Mouse (Mus musculus): ENCODE results near the gene BC017158. TPM values are rescaled to one million over a fixed set of nuclear protein-coding genes. Genes with fewer than 3 reads are reported as not detected.

The BC017158 gene
- polyA plus RNA-seq, 1 experiment from 2014 or later, result 20.1 TPM

GRCm38 (mm10) chr7:128266056-128266455 lies 31.9 kb downstream of the BC017158 start:
- Histone ChIP-seq H3K27ac (replicated peaks; ENCODE audit: low read depth, low read length) (no peak overlapping the region), H3K36me3 (ENCODE audit: control insufficient read depth, insufficient read depth, low read length) (peaks cover 3% of the 10 kb centered on the region), H3K4me2 (ENCODE audit: low read length) (no peak overlapping the region), H3K27me3 (ENCODE audit: control insufficient read depth, insufficient read depth, low read length) (no peaks in the 10 kb centered on the region), H3K9me3 (ENCODE audit: control insufficient read depth, low read length) (no peaks in the 10 kb centered on the region), H3K4me3 (replicated peaks; ENCODE audit: low read depth, low read length) (no peak overlapping the region), H3K9ac (replicated peaks; ENCODE audit: low read length) (no peak overlapping the region), H3K4me1 (ENCODE audit: control insufficient read depth, insufficient read depth, low read length) (no peaks in the 10 kb centered on the region)
- ATAC-seq (ENCODE audit: low FRiP score, low TSS enrichment) (no peak), DNase-seq (no peak)
- WGBS, result 82% methylated on average over 5 of the region's 5 CpGs

- no peak for ATAC-seq (ENCODE audit: low FRiP score, low TSS enrichment)
- no peak within 1 kb of the TSS for H3K27ac ChIP-seq (replicated peaks; ENCODE audit: low read depth, low read length)
- 84% methylated on average over 6 of the region's 6 CpGs for WGBS
Measured at GRCm38 (mm10) chr7:128265411-128265810, 32.6 kb downstream of the BC017158 start, which contains the start of gene Slc5a2. TSS of gene Slc5a2 (plus strand) at chr7:128265657.

GRCm38 (mm10) chr7:128256783-128257334 lies 41.1 kb downstream of the BC017158 start:
- H3K4me2 ChIP-seq (ENCODE audit: low read length), result no peak overlapping the region
- no peak overlapping the region for H3K27ac ChIP-seq (replicated peaks; ENCODE audit: low read depth, low read length)
- H3K9ac ChIP-seq (replicated peaks; ENCODE audit: low read length), result no peak overlapping the region
- H3K27me3 ChIP-seq (ENCODE audit: control insufficient read depth, insufficient read depth, low read length), result peaks cover 2% of the 10 kb centered on the region; the same call in 1 of the 2 replicates
- H3K36me3 ChIP-seq (ENCODE audit: control insufficient read depth, insufficient read depth, low read length), result no peaks in the 10 kb centered on the region
- ATAC-seq (ENCODE audit: low FRiP score, low TSS enrichment) (no peak), DNase-seq (no peak)
- no peaks in the 10 kb centered on the region for H3K9me3 ChIP-seq (ENCODE audit: control insufficient read depth, low read length)
- no peak overlapping the region for H3K4me3 ChIP-seq (replicated peaks; ENCODE audit: low read depth, low read length)
- H3K4me1 ChIP-seq (ENCODE audit: control insufficient read depth, insufficient read depth, low read length), result 0 out of 2 replicates have a peak, but pooled peaks cover 6% of the 10 kb centered on the region
- WGBS, result 74% methylated on average over 5 of the region's 5 CpGs

More at GRCm38 (mm10) chr7:128265411-128265810, 32.6 kb downstream of the BC017158 start, which contains the start of gene Slc5a2:
- no peak within 1 kb of the TSS for H3K9ac ChIP-seq (replicated peaks; ENCODE audit: low read length)
- DNase-seq, result no peak
- H3K36me3 ChIP-seq (ENCODE audit: control insufficient read depth, insufficient read depth, low read length), result 0 out of 2 replicates have a peak, but pooled peaks cover 2% of the 10 kb centered on the region
- no peaks in the 10 kb centered on the region for H3K9me3 ChIP-seq (ENCODE audit: control insufficient read depth, low read length)
- H3K4me3 ChIP-seq (replicated peaks; ENCODE audit: low read depth, low read length), result no peak within 1 kb of the TSS
- H3K27me3 ChIP-seq (ENCODE audit: control insufficient read depth, insufficient read depth, low read length), result no peaks in the 10 kb centered on the region
- H3K4me2 ChIP-seq (ENCODE audit: low read length), result no peak within 1 kb of the TSS
- H3K4me1 ChIP-seq (ENCODE audit: control insufficient read depth, insufficient read depth, low read length), result no peaks in the 10 kb centered on the region

GRCm38 (mm10) chr7:128255757-128256156 lies 42.2 kb downstream of the BC017158 start:
- no peak for ATAC-seq (ENCODE audit: low FRiP score, low TSS enrichment)
- H3K9ac ChIP-seq (replicated peaks; ENCODE audit: low read length), result no peak overlapping the region
- no peak overlapping the region for H3K4me2 ChIP-seq (ENCODE audit: low read length)
- no peak for DNase-seq
- H3K9me3 ChIP-seq (ENCODE audit: control insufficient read depth, low read length), result no peaks in the 10 kb centered on the region
- H3K27me3 ChIP-seq (ENCODE audit: control insufficient read depth, insufficient read depth, low read length), result peaks cover 4% of the 10 kb centered on the region; the same call in 1 of the 2 replicates
- H3K4me3 ChIP-seq (replicated peaks; ENCODE audit: low read depth, low read length), result no peak overlapping the region
- H3K4me1 ChIP-seq (ENCODE audit: control insufficient read depth, insufficient read depth, low read length), result 0 out of 2 replicates have a peak, but pooled peaks cover 6% of the 10 kb centered on the region
- H3K36me3 ChIP-seq (ENCODE audit: control insufficient read depth, insufficient read depth, low read length), result no peaks in the 10 kb centered on the region
- no peak overlapping the region for H3K27ac ChIP-seq (replicated peaks; ENCODE audit: low read depth, low read length)
- WGBS, result 87% methylated on average over 5 of the region's 5 CpGs

- ATAC-seq (ENCODE audit: low FRiP score, low TSS enrichment) (no peak), DNase-seq (no peak)
- no peak overlapping the region for H3K27ac ChIP-seq (replicated peaks; ENCODE audit: low read depth, low read length)
- H3K4me1 ChIP-seq (ENCODE audit: control insufficient read depth, insufficient read depth, low read length), result 0 out of 2 replicates have a peak, but pooled peaks cover 6% of the 10 kb centered on the region
- H3K4me2 ChIP-seq (ENCODE audit: low read length), result no peak overlapping the region
- no peaks in the 10 kb centered on the region for H3K36me3 ChIP-seq (ENCODE audit: control insufficient read depth, insufficient read depth, low read length)
- H3K4me3 ChIP-seq (replicated peaks; ENCODE audit: low read depth, low read length), result no peak overlapping the region
- H3K9ac ChIP-seq (replicated peaks; ENCODE audit: low read length), result no peak overlapping the region
- H3K27me3 ChIP-seq (ENCODE audit: control insufficient read depth, insufficient read depth, low read length), result peaks cover 4% of the 10 kb centered on the region; the same call in 1 of the 2 replicates
- no peaks in the 10 kb centered on the region for H3K9me3 ChIP-seq (ENCODE audit: control insufficient read depth, low read length)
- WGBS, result 66% methylated on average over 2 of the region's 2 CpGs
Measured at GRCm38 (mm10) chr7:128254978-128255377, 43.0 kb downstream of the BC017158 start.

GRCm38 (mm10) chr7:128252609-128253008 lies 45.4 kb downstream of the BC017158 start:
- H3K27me3 ChIP-seq (ENCODE audit: control insufficient read depth, insufficient read depth, low read length), result peaks cover 4% of the 10 kb centered on the region; the same call in 1 of the 2 replicates
- no peaks in the 10 kb centered on the region for H3K36me3 ChIP-seq (ENCODE audit: control insufficient read depth, insufficient read depth, low read length)
- peak overlapping the region; percentile 37 for H3K9ac ChIP-seq (replicated peaks; ENCODE audit: low read length)
- H3K9me3 ChIP-seq (ENCODE audit: control insufficient read depth, low read length), result no peaks in the 10 kb centered on the region
- ATAC-seq (ENCODE audit: low FRiP score, low TSS enrichment) (no peak), DNase-seq (peak; percentile 69)
- peak overlapping the region; percentile 29 for H3K4me3 ChIP-seq (replicated peaks; ENCODE audit: low read depth, low read length)
- H3K4me1 ChIP-seq (ENCODE audit: control insufficient read depth, insufficient read depth, low read length), result 0 out of 2 replicates have a peak, but pooled peaks cover 6% of the 10 kb centered on the region
- 7% methylated on average over 24 of the region's 24 CpGs for whole genome bisulfite sequencing
- no peak overlapping the region for H3K27ac ChIP-seq (replicated peaks; ENCODE audit: low read depth, low read length)
- H3K4me2 ChIP-seq (ENCODE audit: low read length), result peak overlapping the region; percentile 58

- peak overlapping the region; percentile 58 for H3K4me2 ChIP-seq (ENCODE audit: low read length)
- 47% methylated on average over 12 of the region's 12 CpGs for WGBS
- no peak overlapping the region for H3K4me3 ChIP-seq (replicated peaks; ENCODE audit: low read depth, low read length)
- no peak for DNase-seq
- no peak for ATAC-seq (ENCODE audit: low FRiP score, low TSS enrichment)
- H3K4me1 ChIP-seq (ENCODE audit: control insufficient read depth, insufficient read depth, low read length), result 0 out of 2 replicates have a peak, but pooled peaks cover 6% of the 10 kb centered on the region
- no peak overlapping the region for H3K9ac ChIP-seq (replicated peaks; ENCODE audit: low read length)
- no peaks in the 10 kb centered on the region for H3K36me3 ChIP-seq (ENCODE audit: control insufficient read depth, insufficient read depth, low read length)
- no peaks in the 10 kb centered on the region for H3K9me3 ChIP-seq (ENCODE audit: control insufficient read depth, low read length)
- H3K27ac ChIP-seq (replicated peaks; ENCODE audit: low read depth, low read length), result no peak overlapping the region
- peaks cover 4% of the 10 kb centered on the region; the same call in 1 of the 2 replicates for H3K27me3 ChIP-seq (ENCODE audit: control insufficient read depth, insufficient read depth, low read length)
Measured at GRCm38 (mm10) chr7:128251946-128252345, 46.0 kb downstream of the BC017158 start.

- H3K27ac ChIP-seq (replicated peaks; ENCODE audit: low read depth, low read length), result no peak overlapping the region
- H3K9ac ChIP-seq (replicated peaks; ENCODE audit: low read length), result no peak overlapping the region
- DNase-seq (no peak), ATAC-seq (ENCODE audit: low FRiP score, low TSS enrichment) (no peak)
- 83% methylated on average over 5 of the region's 5 CpGs for WGBS
- H3K4me1 ChIP-seq (ENCODE audit: control insufficient read depth, insufficient read depth, low read length), result peaks cover 13% of the 10 kb centered on the region; the same call in 1 of the 2 replicates
- H3K36me3 ChIP-seq (ENCODE audit: control insufficient read depth, insufficient read depth, low read length), result peaks cover 2% of the 10 kb centered on the region; the same call in 1 of the 2 replicates
- H3K9me3 ChIP-seq (ENCODE audit: control insufficient read depth, low read length), result no peaks in the 10 kb centered on the region
- H3K4me2 ChIP-seq (ENCODE audit: low read length), result no peak overlapping the region
- H3K4me3 ChIP-seq (replicated peaks; ENCODE audit: low read depth, low read length), result no peak overlapping the region
- H3K27me3 ChIP-seq (ENCODE audit: control insufficient read depth, insufficient read depth, low read length), result peaks cover 4% of the 10 kb centered on the region; the same call in 1 of the 2 replicates
Measured at GRCm38 (mm10) chr7:128249998-128250397, 48.0 kb downstream of the BC017158 start.

Data from midbrain, embryonic 14.5 days (tissue).